Mouse (Mus musculus) kidney, adult 2 months (tissue): ENCODE results near the gene Mcmbp. TPM values are rescaled to one million over a fixed set of nuclear protein-coding genes. Genes with fewer than 3 reads are reported as not detected.
A peak's percentile ranks its signal among the peaks of the same experiment; 100 is the strongest.
"Not testable (repeated sequence)": the region's sequence is repeated elsewhere in the genome, so short reads cannot be mapped to it uniquely, and the experiment has no call there.

Source experiments
- DNase-seq: peaks from one replicate; pipeline ENCODE4 v3.0.0; 2021
- H3K27ac ChIP-seq: fragments of 200-500 bp; 2 replicates; pipeline ENCODE4 v1.5.1; 2012; ENCODE audit warnings: low read depth, low read length, control low read depth, inconsistent platforms; ENCODE audit not compliant: insufficient read depth
- H3K27me3 ChIP-seq: fragments of 200-500 bp; replicated peaks from 2 replicates; pipeline ENCODE4 v1.6.1; 2012; ENCODE audit warnings: mild to moderate bottlenecking, moderate library complexity, low read length, inconsistent platforms; ENCODE audit not compliant: control insufficient read depth, insufficient read depth
- H3K36me3 ChIP-seq: fragments of 200-500 bp; 2 replicates; pipeline ENCODE4 v1.6.1; 2012; ENCODE audit warnings: mild to moderate bottlenecking, moderate library complexity, low read length, inconsistent platforms; ENCODE audit not compliant: control insufficient read depth, insufficient read depth
- H3K4me1 ChIP-seq: fragments of 200-500 bp; 2 replicates; pipeline ENCODE4 v1.6.1; 2011; ENCODE audit warnings: low read length; ENCODE audit not compliant: control insufficient read depth, insufficient read depth
- H3K4me3 ChIP-seq: fragments of 200-500 bp; 2 replicates; pipeline ENCODE4 v1.5.1; 2011; ENCODE audit warnings: mild to moderate bottlenecking, low read depth, low read length, control low read depth; ENCODE audit not compliant: insufficient read depth
- CTCF ChIP-seq: fragments of 200-500 bp; conservative IDR thresholded peaks from 2 replicates; pipeline ENCODE4 v1.5.1; 2011; ENCODE audit warnings: low read depth, mild to moderate bottlenecking, control low read depth, low read length, moderate library complexity, mixed read lengths; ENCODE audit not compliant: insufficient read depth, insufficient read length
- POLR2A ChIP-seq: fragments of 200-500 bp; IDR thresholded peaks from one replicate; pipeline ENCODE4 v1.6.1; 2011; ENCODE audit warnings: low read depth, low read length, control low read depth
- WGBS: fragments of 180-500 bp; shearing (Covaris S2); methylation state at CpG from one replicate; pipeline ENCODE4 v1.1.7; 2018; 5-methylcytosine and 5-hydroxymethylcytosine counted together
- polyA plus RNA-seq: library from polyadenylated mRNA; depleted of rRNA; stranded (reverse); fragments of >200 nt; gene quantifications from 2 replicates; pipeline ENCODE4 v1.2.3, GENCODE M21; 2012

Gene Mcmbp
- polyA plus RNA-seq, 1 experiment: 19.8 TPM

GRCm38 (mm10) chr7:128724761-128725160 lies 15.5 kb downstream of the Mcmbp start:
- TF ChIP-seq POLR2A (no peak), CTCF (peak; percentile 45)
- Histone ChIP-seq H3K4me3 (no peak overlapping the region), H3K4me1 (peaks cover 12% of the 10 kb centered on the region; the same call in 1 of the 2 replicates), H3K36me3 (peaks cover 2% of the 10 kb centered on the region; the same call in 1 of the 2 replicates), H3K27ac (no peak overlapping the region), H3K27me3 (no peaks in the 10 kb centered on the region)
- WGBS: 24% methylated on average over 4 of the region's 4 CpGs
- peak; percentile 84 for DNase-seq

- Histone ChIP-seq H3K36me3 (peaks cover 3% of the 10 kb centered on the region; the same call in 1 of the 2 replicates), H3K4me1 (no peaks in the 10 kb centered on the region), H3K4me3 (no peak overlapping the region), H3K27me3 (no peaks in the 10 kb centered on the region), H3K27ac (no peak overlapping the region)
- 67% methylated on average over 4 of the region's 4 CpGs for WGBS
- DNase-seq: no peak
- TF ChIP-seq POLR2A (no peak), CTCF (no peak)
Measured at GRCm38 (mm10) chr7:128717991-128718390, 22.3 kb downstream of the Mcmbp start.

DNA sequence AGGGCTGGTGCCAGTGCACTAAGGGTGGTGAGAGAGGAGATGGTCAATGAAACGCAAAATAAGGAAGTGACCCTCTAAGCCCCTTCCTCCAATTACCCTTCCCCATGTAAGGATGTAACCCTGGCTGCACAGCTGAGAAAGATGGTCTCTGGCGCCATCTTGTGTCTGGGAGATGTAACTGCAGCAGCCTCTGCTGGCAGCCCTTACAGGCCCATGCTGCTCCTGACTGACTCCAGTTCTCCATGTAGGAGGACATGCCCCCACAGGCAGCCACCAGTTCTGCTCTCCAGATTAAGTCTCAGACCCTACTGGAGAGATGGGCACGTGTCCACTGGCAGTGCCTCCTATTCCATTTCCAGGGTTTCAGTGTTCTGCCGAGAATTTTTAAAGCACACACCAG lies 34.6 kb downstream of the Mcmbp start:
- Histone ChIP-seq H3K27me3 (no peaks in the 10 kb centered on the region), H3K4me3 (no peak overlapping the region), H3K36me3 (peaks cover 1% of the 10 kb centered on the region; the same call in 1 of the 2 replicates), H3K4me1 (no peaks in the 10 kb centered on the region), H3K27ac (no peak overlapping the region)
- peak; percentile 63 for DNase-seq
- WGBS: 19% methylated on average over 4 of the region's 4 CpGs
- TF ChIP-seq POLR2A: no peak
- peak; percentile 98; the same call in 1 of the 2 replicates for TF ChIP-seq CTCF

- not testable (repeated sequence) for DNase-seq, H3K27me3 ChIP-seq, H3K27ac ChIP-seq, H3K4me3 ChIP-seq, H3K36me3 ChIP-seq, H3K4me1 ChIP-seq
- WGBS: 87% methylated on average over 6 of the region's 6 CpGs
Measured at GRCm38 (mm10) chr7:128699959-128700358, 40.3 kb downstream of the Mcmbp start.

DNA sequence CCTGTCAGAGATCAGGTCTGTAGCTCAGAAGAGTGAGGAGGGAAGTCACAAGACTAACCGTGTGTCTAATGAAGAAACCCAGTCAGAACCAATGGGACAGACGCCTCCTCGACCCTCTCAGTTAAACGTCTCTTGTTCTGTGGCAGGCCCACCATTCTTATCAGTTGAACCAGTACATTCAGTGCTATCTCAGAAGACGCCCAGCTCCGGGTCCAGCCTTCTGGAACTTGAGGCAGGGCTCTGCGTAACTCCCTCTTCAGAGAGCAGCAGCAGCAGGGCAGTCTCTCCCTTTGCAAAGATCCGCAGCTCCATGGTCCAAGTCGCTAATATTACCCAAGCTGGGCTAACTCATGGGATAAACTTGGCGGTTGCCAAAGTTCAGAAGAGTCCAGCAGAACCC lies 45.4 kb downstream of the Mcmbp start:
- Histone ChIP-seq H3K4me3 (no peak overlapping the region), H3K4me1 (no peaks in the 10 kb centered on the region), H3K36me3 (no peaks in the 10 kb centered on the region; the same call in none of the 2 replicates), H3K27me3 (no peaks in the 10 kb centered on the region), H3K27ac (no peak overlapping the region)
- DNase-seq: no peak
- no peak for TF ChIP-seq POLR2A
- no peak for TF ChIP-seq CTCF
- WGBS: 78% methylated on average over 10 of the region's 10 CpGs

- H3K36me3 ChIP-seq: no peaks in the 10 kb centered on the region; the same call in none of the 2 replicates
- WGBS: 85% methylated on average over 7 of the region's 7 CpGs
Measured at GRCm38 (mm10) chr7:128692163-128692562, 48.1 kb downstream of the Mcmbp start.

GRCm38 (mm10) chr7:128690796-128691195 lies 49.5 kb downstream of the Mcmbp start:
- TF ChIP-seq CTCF (no peak), POLR2A (no peak)
- H3K27me3 ChIP-seq: no peaks in the 10 kb centered on the region
- H3K36me3 ChIP-seq: no peaks in the 10 kb centered on the region; the same call in none of the 2 replicates
- WGBS: 77% methylated on average over 7 of the region's 7 CpGs
- H3K4me3 ChIP-seq: no peak overlapping the region
- no peak for DNase-seq
- H3K4me1 ChIP-seq: no peaks in the 10 kb centered on the region
- no peak overlapping the region for H3K27ac ChIP-seq

More at GRCm38 (mm10) chr7:128692163-128692562, 48.1 kb downstream of the Mcmbp start:
- H3K27ac ChIP-seq: no peak overlapping the region
- H3K4me3 ChIP-seq: no peak overlapping the region
- H3K4me1 ChIP-seq: no peaks in the 10 kb centered on the region
- DNase-seq: no peak
- TF ChIP-seq CTCF (no peak), POLR2A (no peak)
- no peaks in the 10 kb centered on the region for H3K27me3 ChIP-seq
